Mouse (Mus musculus): ENCODE measurements around the gene Traip.

The Traip gene

GRCm38 (mm10) chr9:107934146-107934545 lies 15.8 kb upstream of the Traip start:
- no peak for DNase-seq (ENCODE audit: low spot score)

- DNase-seq (ENCODE audit: low spot score), result no peak
Measured at GRCm38 (mm10) chr9:107935374-107935773, 14.6 kb upstream of the Traip start, which contains the start of gene Camkv. Camkv (plus strand) TSS chr9:107935674.

- DNase-seq (ENCODE audit: low spot score), result peak; percentile 53
Measured at GRCm38 (mm10) chr9:107935790-107936214, 14.1 kb upstream of the Traip start.

- DNase-seq (ENCODE audit: low spot score), result no peak
Measured at GRCm38 (mm10) chr9:107936215-107936822, 13.6 kb upstream of the Traip start.

- no peak for DNase-seq (ENCODE audit: low spot score)
Measured at GRCm38 (mm10) chr9:107936831-107937230, 13.1 kb upstream of the Traip start.

GRCm38 (mm10) chr9:107947241-107948194 lies 2.4 kb upstream of the Traip start:
- no peak for DNase-seq (ENCODE audit: low spot score)

- DNase-seq (ENCODE audit: low spot score), result no peak
Measured at GRCm38 (mm10) chr9:107949184-107949921, 583 bp upstream of the Traip start.

GRCm38 (mm10) chr9:107950460-107951355 lies 772 bp downstream of the Traip start:
- DNase-seq (ENCODE audit: low spot score), result peak; percentile 83

GRCm38 (mm10) chr9:107955613-107956289 lies 5.8 kb downstream of the Traip start:
- DNase-seq (ENCODE audit: low spot score), result no peak

- DNase-seq (ENCODE audit: low spot score), result no peak
Measured at GRCm38 (mm10) chr9:107957141-107957540, 7.2 kb downstream of the Traip start.

GRCm38 (mm10) chr9:107959896-107960295 lies 10.0 kb downstream of the Traip start:
- no peak for DNase-seq (ENCODE audit: low spot score)

- DNase-seq (ENCODE audit: low spot score), result no peak
Measured at GRCm38 (mm10) chr9:107960928-107961327, 11.0 kb downstream of the Traip start.

- DNase-seq (ENCODE audit: low spot score), result no peak
Measured at GRCm38 (mm10) chr9:107961351-107961762, 11.4 kb downstream of the Traip start.

- DNase-seq (ENCODE audit: low spot score), result no peak
Measured at GRCm38 (mm10) chr9:107961881-107962280, 11.9 kb downstream of the Traip start.

GRCm38 (mm10) chr9:107962916-107963315 lies 13.0 kb downstream of the Traip start:
- DNase-seq (ENCODE audit: low spot score), result no peak

- peak; percentile 67 for DNase-seq (ENCODE audit: low spot score)
Measured at GRCm38 (mm10) chr9:107963700-107964099, 13.8 kb downstream of the Traip start.

- DNase-seq (ENCODE audit: low spot score), result no peak
Measured at GRCm38 (mm10) chr9:107964681-107965080, 14.7 kb downstream of the Traip start.

- no peak for DNase-seq (ENCODE audit: low spot score)
Measured at GRCm38 (mm10) chr9:107966676-107967075, 16.7 kb downstream of the Traip start.

- DNase-seq (ENCODE audit: low spot score), result no peak
Measured at GRCm38 (mm10) chr9:107967437-107967836, 17.5 kb downstream of the Traip start.

- DNase-seq (ENCODE audit: low spot score), result no peak
Measured at GRCm38 (mm10) chr9:107968531-107968930, 18.6 kb downstream of the Traip start.

GRCm38 (mm10) chr9:107970311-107970710 lies 20.4 kb downstream of the Traip start:
- DNase-seq (ENCODE audit: low spot score), result no peak

Data from T-cell, adult 2 months (primary cell).